Mouse (Mus musculus) inflammation-experienced regulatory T-cells, adult 6 months (primary cell): ENCODE results near the gene Edrf1. TPM values are rescaled to one million over a fixed set of nuclear protein-coding genes. Genes with fewer than 3 reads are reported as not detected.

Experiments used
- polyA plus RNA-seq, 3 experiments: library from polyadenylated mRNA; unstranded; fragments of 100-300 nt; shearing (Covaris generic); gene quantifications; one replicate each; pipeline ENCODE4 v1.2.1; 2017

The Edrf1 gene
- polyA plus RNA-seq, 3 experiments from 2014 or later: 11.4 to 17.6 (median 15.3) TPM

Other genes starting within 250 kb of the Edrf1 start
- gene Tex36, start 35.4 kb upstream of the Edrf1 start, polyA plus RNA-seq: not detected
- not detected for gene Mmp21, start 42.5 kb downstream of the Edrf1 start, polyA plus RNA-seq
- 100 to 1,000 TPM; 169 to 206 (median 171) TPM for gene Bccip, start 71.8 kb downstream of the Edrf1 start, polyA plus RNA-seq
- 10 to 100 TPM; 29.1 to 38.2 (median 37.8) TPM for gene Uros, start 72.5 kb downstream of the Edrf1 start, polyA plus RNA-seq
- not detected for gene Fank1, start 139.3 kb downstream of the Edrf1 start, polyA plus RNA-seq
- 1 to 10 TPM; 6.8 to 8.7 (median 8.5) TPM for gene Dhx32, start 145.2 kb downstream of the Edrf1 start, polyA plus RNA-seq